ENCODE assay signal across 21 mouse cellular contexts in genomic region chr15:50078246-50078645, GRCm38 (mm10).
"Had no signal": no experiment of that assay in that cellular context is flagged by ENCODE, and none has a peak within 500 bp of the region (broad histone marks: within the 10 kb centered on the region; RNA-seq: fewer than 3 reads in every experiment).

No protein-coding gene starts in this region.

- H3K27me3 ChIP-seq: lung, embryonic 15.5 days; midbrain, embryonic 12.5 days; neural tube, embryonic 13.5 days; neural tube, embryonic 15.5 days; stomach, embryonic 15.5 days had no signal

- ATAC-seq: liver, postnatal 0 days; lung, postnatal 0 days; midbrain, embryonic 16.5 days had no signal

- H3K9me3 ChIP-seq: lung, embryonic 15.5 days; midbrain, embryonic 10.5 days; midbrain, embryonic 12.5 days; neural tube, embryonic 13.5 days; neural tube, embryonic 15.5 days; stomach, embryonic 15.5 days had no signal

- H3K36me3 ChIP-seq: lung, embryonic 15.5 days; midbrain, embryonic 10.5 days; midbrain, embryonic 12.5 days; neural tube, embryonic 13.5 days; neural tube, embryonic 15.5 days; stomach, embryonic 15.5 days had no signal

- H3K4me1 ChIP-seq: lung, embryonic 15.5 days; midbrain, embryonic 10.5 days; midbrain, embryonic 12.5 days; neural tube, embryonic 13.5 days; neural tube, embryonic 15.5 days; stomach, embryonic 15.5 days had no signal

- H3K27ac ChIP-seq: lung, embryonic 15.5 days; macrophage; midbrain, embryonic 10.5 days; midbrain, embryonic 12.5 days; neural tube, embryonic 13.5 days; neural tube, embryonic 15.5 days; stomach, embryonic 15.5 days; stomach, postnatal 0 days had no signal

- H3K9ac ChIP-seq: liver, postnatal 0 days; lung, embryonic 15.5 days; midbrain, embryonic 12.5 days; neural tube, embryonic 13.5 days; neural tube, embryonic 15.5 days; stomach, embryonic 15.5 days had no signal

- DNase-seq: liver, postnatal 0 days; lung, adult 2 months; lung, postnatal 14 days; lung, postnatal 36 days; midbrain, embryonic 14.5 days; retina, postnatal 1 day; right cerebral cortex, postnatal 14 days; thymus, adult 2 months; thymus, postnatal 25 days; thymus, postnatal 4 days had no signal

- H3K4me3 ChIP-seq: lung, embryonic 15.5 days; midbrain, embryonic 10.5 days; midbrain, embryonic 12.5 days; myocyte; neural tube, embryonic 13.5 days; neural tube, embryonic 15.5 days; stomach, embryonic 15.5 days had no signal
